Mouse (Mus musculus) midbrain, embryonic 15.5 days (tissue): Measurements from ENCODE around the gene Sco1. TPM values are rescaled to one million over a fixed set of nuclear protein-coding genes. Genes with fewer than 3 reads are reported as not detected.

Experiments used
- ATAC-seq: fragments of 200-750 bp; cut with Nextera tagmentation; replicated peaks from 2 replicates; pipeline ENCODE4 v1.8.0; 2017; ENCODE audit warnings: moderate TSS enrichment
- H3K27ac ChIP-seq: fragments of 300-500 bp; sonication (generic); 2 replicates; pipeline ENCODE4 v1.5.1; 2015; ENCODE audit warnings: mild to moderate bottlenecking, inconsistent platforms
- H3K27me3 ChIP-seq: fragments of 300-500 bp; sonication (generic); replicated peaks from 2 replicates; pipeline ENCODE4 v1.6.1; 2015; ENCODE audit warnings: inconsistent platforms
- H3K36me3 ChIP-seq: fragments of 300-500 bp; sonication (generic); replicated peaks from 2 replicates; pipeline ENCODE4 v1.6.1; 2015; ENCODE audit warnings: inconsistent platforms
- H3K4me1 ChIP-seq: fragments of 300-500 bp; sonication (generic); 2 replicates; pipeline ENCODE4 v1.6.1; 2015; ENCODE audit warnings: inconsistent platforms
- H3K4me2 ChIP-seq: fragments of 300-500 bp; sonication (generic); 2 replicates; pipeline ENCODE4 v1.6.1; 2015; ENCODE audit warnings: inconsistent platforms, mild to moderate bottlenecking, moderate library complexity
- H3K4me3 ChIP-seq: fragments of 300-500 bp; sonication (generic); 2 replicates; pipeline ENCODE4 v1.5.1; 2015; ENCODE audit warnings: mild to moderate bottlenecking, inconsistent platforms
- H3K9ac ChIP-seq: fragments of 300-500 bp; sonication (generic); 2 replicates; pipeline ENCODE4 v1.6.1; 2015; ENCODE audit warnings: mild to moderate bottlenecking, inconsistent platforms
- H3K9me3 ChIP-seq: fragments of 300-500 bp; sonication (generic); 2 replicates; pipeline ENCODE4 v1.6.1; 2016; ENCODE audit warnings: inconsistent platforms
- WGBS: fragments of 180-500 bp; shearing (Covaris S2); methylation state at CpG from one replicate; pipeline ENCODE4 v1.1.7; 2015; ENCODE audit warnings: mixed read lengths; 5-methylcytosine and 5-hydroxymethylcytosine counted together
- polyA plus RNA-seq: library from polyadenylated mRNA; unstranded; fragments of >200 nt; fragmentation: Nextera tagmentation; extraction: Ambion mirVana; gene quantifications from 2 replicates; pipeline ENCODE4 v1.2.1, GENCODE M21; 2015

Gene Sco1
- polyA plus RNA-seq, 1 experiment from 2014 or later, result 13.5 TPM

GRCm38 (mm10) chr11:67048496-67048895 lies 4.0 kb upstream of the Sco1 start:
- no peaks in the 10 kb centered on the region for H3K9me3 ChIP-seq
- no peak for ATAC-seq
- H3K9ac ChIP-seq, result no peak overlapping the region
- peaks cover 15% of the 10 kb centered on the region for H3K4me1 ChIP-seq
- H3K36me3 ChIP-seq, result 0 out of 2 replicates have a peak, but pooled peaks cover 5% of the 10 kb centered on the region
- H3K4me2 ChIP-seq, result no peak overlapping the region
- 90% methylated on average over 8 of the region's 8 CpGs for WGBS
- H3K27me3 ChIP-seq, result no peaks in the 10 kb centered on the region
- H3K27ac ChIP-seq, result no peak overlapping the region
- no peak overlapping the region for H3K4me3 ChIP-seq

GRCm38 (mm10) chr11:67049256-67049655 lies 3.2 kb upstream of the Sco1 start:
- 92% methylated on average over 3 of the region's 3 CpGs for WGBS
- no peak overlapping the region for H3K9ac ChIP-seq
- ATAC-seq, result no peak
- peaks cover 22% of the 10 kb centered on the region for H3K4me1 ChIP-seq
- H3K27me3 ChIP-seq, result no peaks in the 10 kb centered on the region
- no peak overlapping the region for H3K4me2 ChIP-seq
- H3K4me3 ChIP-seq, result no peak overlapping the region
- H3K27ac ChIP-seq, result no peak overlapping the region
- H3K36me3 ChIP-seq, result 0 out of 2 replicates have a peak, but pooled peaks cover 5% of the 10 kb centered on the region
- H3K9me3 ChIP-seq, result no peaks in the 10 kb centered on the region

- peaks cover 24% of the 10 kb centered on the region for H3K4me1 ChIP-seq
- peak overlapping the region; percentile 62 for H3K4me2 ChIP-seq
- no peaks in the 10 kb centered on the region for H3K9me3 ChIP-seq
- peak overlapping the region; percentile 85 for H3K9ac ChIP-seq
- peak overlapping the region; percentile 86 for H3K27ac ChIP-seq
- WGBS, result 7% methylated on average over 16 of the region's 16 CpGs
- H3K4me3 ChIP-seq, result peak overlapping the region; percentile 67
- H3K36me3 ChIP-seq, result peaks cover 6% of the 10 kb centered on the region; the same call in 1 of the 2 replicates
- peak; percentile 68 for ATAC-seq
- H3K27me3 ChIP-seq, result no peaks in the 10 kb centered on the region
Measured at GRCm38 (mm10) chr11:67051676-67052320, 672 bp upstream of the Sco1 start.

GRCm38 (mm10) chr11:67054754-67055365 lies 2.4 kb downstream of the Sco1 start:
- H3K4me1 ChIP-seq, result peaks cover 24% of the 10 kb centered on the region
- no peak overlapping the region for H3K4me2 ChIP-seq
- 92% methylated on average over 8 of the region's 8 CpGs for WGBS
- ATAC-seq, result no peak
- H3K27ac ChIP-seq, result no peak overlapping the region
- peaks cover 22% of the 10 kb centered on the region; the same call in 1 of the 2 replicates for H3K36me3 ChIP-seq
- H3K9ac ChIP-seq, result no peak overlapping the region
- no peaks in the 10 kb centered on the region for H3K27me3 ChIP-seq
- no peak overlapping the region for H3K4me3 ChIP-seq
- no peaks in the 10 kb centered on the region for H3K9me3 ChIP-seq

- no peaks in the 10 kb centered on the region for H3K9me3 ChIP-seq
- H3K4me3 ChIP-seq, result no peak overlapping the region
- H3K4me2 ChIP-seq, result no peak overlapping the region
- no peaks in the 10 kb centered on the region for H3K4me1 ChIP-seq
- no peak overlapping the region for H3K27ac ChIP-seq
- ATAC-seq, result no peak
- H3K9ac ChIP-seq, result no peak overlapping the region
- no peaks in the 10 kb centered on the region for H3K27me3 ChIP-seq
- peaks cover 53% of the 10 kb centered on the region for H3K36me3 ChIP-seq
- 96% methylated on average over 2 of the region's 2 CpGs for WGBS
Measured at GRCm38 (mm10) chr11:67061311-67061710, 8.8 kb downstream of the Sco1 start.

- H3K27ac ChIP-seq, result no peak overlapping the region
- no peaks in the 10 kb centered on the region for H3K27me3 ChIP-seq
- H3K9me3 ChIP-seq, result no peaks in the 10 kb centered on the region
- peaks cover 40% of the 10 kb centered on the region for H3K36me3 ChIP-seq
- no peak overlapping the region for H3K4me2 ChIP-seq
- no peak overlapping the region for H3K4me3 ChIP-seq
- no peak overlapping the region for H3K9ac ChIP-seq
- no peaks in the 10 kb centered on the region for H3K4me1 ChIP-seq
- ATAC-seq, result no peak
- WGBS, result 95% methylated on average over 3 of the region's 3 CpGs
Measured at GRCm38 (mm10) chr11:67062726-67063125, 10.3 kb downstream of the Sco1 start.

- Histone ChIP-seq H3K27ac (no peak overlapping the region), H3K36me3 (peaks cover 22% of the 10 kb centered on the region; the same call in 1 of the 2 replicates), H3K27me3 (no peaks in the 10 kb centered on the region), H3K9ac (no peak overlapping the region), H3K9me3 (no peaks in the 10 kb centered on the region), H3K4me1 (no peaks in the 10 kb centered on the region), H3K4me3 (no peak overlapping the region), H3K4me2 (no peak overlapping the region)
- no peak for ATAC-seq
- WGBS, result 90% methylated on average over 3 of the region's 3 CpGs
Measured at GRCm38 (mm10) chr11:67067741-67068140, 15.3 kb downstream of the Sco1 start.

GRCm38 (mm10) chr11:67072615-67073130 lies 20.2 kb downstream of the Sco1 start:
- H3K9me3 ChIP-seq, result no peaks in the 10 kb centered on the region
- no peaks in the 10 kb centered on the region for H3K4me1 ChIP-seq
- 70% methylated on average over 15 of the region's 15 CpGs for WGBS
- H3K4me3 ChIP-seq, result no peak overlapping the region
- no peaks in the 10 kb centered on the region for H3K27me3 ChIP-seq
- H3K27ac ChIP-seq, result no peak overlapping the region
- H3K36me3 ChIP-seq, result no peaks in the 10 kb centered on the region
- H3K9ac ChIP-seq, result no peak overlapping the region
- no peak for ATAC-seq
- no peak overlapping the region for H3K4me2 ChIP-seq

- Histone ChIP-seq H3K27me3 (no peaks in the 10 kb centered on the region), H3K27ac (no peak overlapping the region), H3K36me3 (no peaks in the 10 kb centered on the region), H3K9ac (no peak overlapping the region), H3K4me2 (no peak overlapping the region), H3K4me1 (no peaks in the 10 kb centered on the region), H3K9me3 (no peaks in the 10 kb centered on the region), H3K4me3 (no peak overlapping the region)
- ATAC-seq, result no peak
- 23% methylated on average over 3 of the region's 3 CpGs for WGBS
Measured at GRCm38 (mm10) chr11:67075036-67075435, 22.6 kb downstream of the Sco1 start.

GRCm38 (mm10) chr11:67076781-67077180 lies 24.3 kb downstream of the Sco1 start:
- no peaks in the 10 kb centered on the region for H3K9me3 ChIP-seq
- no peak for ATAC-seq
- H3K27me3 ChIP-seq, result no peaks in the 10 kb centered on the region
- H3K4me3 ChIP-seq, result no peak overlapping the region
- no peaks in the 10 kb centered on the region for H3K36me3 ChIP-seq
- H3K4me1 ChIP-seq, result no peaks in the 10 kb centered on the region
- no peak overlapping the region for H3K9ac ChIP-seq
- 91% methylated on average over 5 of the region's 5 CpGs for WGBS
- H3K27ac ChIP-seq, result no peak overlapping the region
- H3K4me2 ChIP-seq, result no peak overlapping the region

GRCm38 (mm10) chr11:67077435-67077834 lies 25.0 kb downstream of the Sco1 start:
- no peak for ATAC-seq
- Histone ChIP-seq H3K9me3 (no peaks in the 10 kb centered on the region), H3K4me1 (no peaks in the 10 kb centered on the region), H3K4me2 (no peak overlapping the region), H3K27me3 (no peaks in the 10 kb centered on the region), H3K36me3 (no peaks in the 10 kb centered on the region), H3K9ac (no peak overlapping the region), H3K27ac (no peak overlapping the region), H3K4me3 (no peak overlapping the region)
- WGBS, result 50% methylated on average over 3 of the region's 3 CpGs

- Histone ChIP-seq H3K9ac (no peak within 1 kb of the TSS), H3K4me3 (no peak within 1 kb of the TSS), H3K4me2 (no peak within 1 kb of the TSS), H3K36me3 (no peaks in the 10 kb centered on the region), H3K27me3 (no peaks in the 10 kb centered on the region), H3K27ac (no peak within 1 kb of the TSS), H3K9me3 (no peaks in the 10 kb centered on the region), H3K4me1 (no peaks in the 10 kb centered on the region)
- ATAC-seq, result no peak
- 89% methylated on average over 5 of the region's 5 CpGs for WGBS
Measured at GRCm38 (mm10) chr11:67078000-67078399, 25.5 kb downstream of the Sco1 start, which contains the start of gene Myh3. Gene Myh3, plus strand, starts transcription at chr11:67078300.
